Comparison of ENCODE assay signal across 8 mouse cellular contexts in the genomic region with DNA sequence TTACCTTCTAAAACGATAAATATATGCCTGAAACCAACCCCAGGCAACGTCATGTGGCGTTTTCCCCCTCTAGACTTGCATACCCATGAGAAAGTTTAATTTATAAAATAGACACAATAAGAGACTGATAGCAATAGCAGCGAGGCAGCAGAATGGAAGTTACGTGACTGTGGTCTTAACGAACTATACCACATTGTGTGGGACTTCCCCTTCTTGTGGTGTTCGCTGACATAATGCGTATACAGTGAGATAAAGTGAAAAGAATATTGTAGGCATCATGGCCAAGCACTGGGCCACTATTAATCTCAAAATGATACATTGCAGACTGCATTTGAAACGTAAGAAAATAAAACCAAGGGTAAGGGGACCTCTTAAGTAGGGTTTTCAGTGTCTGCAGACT.
DNase-seq lines count a peak whose midpoint lies in the region; ATAC-seq and TF ChIP-seq lines count a peak whose summit lies in the region.

No protein-coding gene starts in this region.

- no peak overlapping the region for H3K4me3 ChIP-seq in heart, embryonic 15.5 days
- H3K4me3 ChIP-seq in forebrain, postnatal 0 days (ENCODE audit: low read depth, low read length) = no peak overlapping the region
- H3K4me3 ChIP-seq in midbrain, embryonic 15.5 days = no peak overlapping the region

- no peak for ATAC-seq in heart, embryonic 15.5 days (replicated peaks; ENCODE audit: insufficient number of reproducible peaks, insufficient read depth, low FRiP score, low read depth)
- ATAC-seq in CD4-positive, CD25-positive, alpha-beta regulatory T cell, adult 4 months = peak; percentile 96
- ATAC-seq in forebrain, postnatal 0 days = 0 out of 2 replicates have a peak, but pooled peaks have one; percentile 1
- ATAC-seq in midbrain, embryonic 15.5 days (replicated peaks) = no peak

- H3K27me3 ChIP-seq in heart, embryonic 15.5 days = no peaks in the 10 kb centered on the region
- H3K27me3 ChIP-seq in forebrain, postnatal 0 days (ENCODE audit: insufficient read depth, low read length) = no peaks in the 10 kb centered on the region
- H3K27me3 ChIP-seq in midbrain, embryonic 15.5 days (replicated peaks) = no peaks in the 10 kb centered on the region

- peaks cover 14% of the 10 kb centered on the region for H3K4me1 ChIP-seq in heart, embryonic 15.5 days (replicated peaks)
- H3K4me1 ChIP-seq in forebrain, postnatal 0 days (ENCODE audit: insufficient read depth) = peaks cover 19% of the 10 kb centered on the region; the same call in 1 of the 2 replicates
- peaks cover 17% of the 10 kb centered on the region for H3K4me1 ChIP-seq in midbrain, embryonic 15.5 days

- WGBS in heart, embryonic 15.5 days = 72% methylated on average over 9 of the region's 9 CpGs
- WGBS in forebrain, postnatal 0 days = 30% methylated on average over 9 of the region's 9 CpGs
- WGBS in midbrain, embryonic 15.5 days = 78% methylated on average over 9 of the region's 9 CpGs

- no peak overlapping the region for H3K9ac ChIP-seq in heart, embryonic 15.5 days
- peak overlapping the region; percentile 26 for H3K9ac ChIP-seq in forebrain, postnatal 0 days
- H3K9ac ChIP-seq in midbrain, embryonic 15.5 days = no peak overlapping the region

- no peak for DNase-seq in heart, adult 8-10 months (ENCODE audit: low spot score)
- DNase-seq in forebrain, postnatal 0 days = no peak
- no peak for DNase-seq in cerebellum, adult 9-10 months
- no peak for DNase-seq in lung, postnatal 14 days
- DNase-seq in adrenal gland, adult (ENCODE audit: inconsistent age in 2 of 2, low spot score in 1 of 2) = no peak

- no peak overlapping the region for H3K4me2 ChIP-seq in heart, embryonic 15.5 days
- H3K4me2 ChIP-seq in forebrain, postnatal 0 days (ENCODE audit: low read depth) = peak overlapping the region; percentile 34; the same call in 1 of the 2 replicates
- no peak overlapping the region for H3K4me2 ChIP-seq in midbrain, embryonic 15.5 days

- TF ChIP-seq CTCF in forebrain, postnatal 0 days (IDR thresholded peaks at IDR 0.05; ENCODE audit: low read depth) = no peak

- H3K27ac ChIP-seq in heart, embryonic 15.5 days = peak overlapping the region; percentile 64
- H3K27ac ChIP-seq in forebrain, postnatal 0 days (ENCODE audit: low read depth, low read length) = peak overlapping the region; percentile 85
- H3K27ac ChIP-seq in midbrain, embryonic 15.5 days = peak overlapping the region; percentile 81

- no peaks in the 10 kb centered on the region for H3K9me3 ChIP-seq in heart, embryonic 15.5 days (replicated peaks)
- no peaks in the 10 kb centered on the region for H3K9me3 ChIP-seq in forebrain, postnatal 0 days (ENCODE audit: low read length)
- no peaks in the 10 kb centered on the region for H3K9me3 ChIP-seq in midbrain, embryonic 15.5 days

- peaks cover 22% of the 10 kb centered on the region for H3K36me3 ChIP-seq in heart, embryonic 15.5 days
- peaks cover 36% of the 10 kb centered on the region for H3K36me3 ChIP-seq in forebrain, postnatal 0 days (ENCODE audit: insufficient read depth)
- H3K36me3 ChIP-seq in midbrain, embryonic 15.5 days (replicated peaks) = peaks cover 27% of the 10 kb centered on the region

Comparison
In these comparisons a context has a peak if more than half of its experiments do, and no peak if none do; other contexts are left out.
1. ATAC-seq: peak in CD4-positive, CD25-positive, alpha-beta regulatory T cell, adult 4 months (single experiment) and forebrain, postnatal 0 days (single experiment); none in heart, embryonic 15.5 days (single experiment) and midbrain, embryonic 15.5 days (single experiment).
2. Peak in every context shown above with its lines, with median percentiles within 50 percentile points of each other: H3K27ac ChIP-seq.